Mouse (Mus musculus) lung, adult 18-20 months (tissue): Measurements from ENCODE around the gene Catsper3.

Experiments
- DNase-seq, 2 experiments: peaks; one replicate each; pipeline ENCODE4 v3.0.0; 2022; ENCODE audit warnings: mixed read lengths in 2 of 2

Gene Catsper3

DNA sequence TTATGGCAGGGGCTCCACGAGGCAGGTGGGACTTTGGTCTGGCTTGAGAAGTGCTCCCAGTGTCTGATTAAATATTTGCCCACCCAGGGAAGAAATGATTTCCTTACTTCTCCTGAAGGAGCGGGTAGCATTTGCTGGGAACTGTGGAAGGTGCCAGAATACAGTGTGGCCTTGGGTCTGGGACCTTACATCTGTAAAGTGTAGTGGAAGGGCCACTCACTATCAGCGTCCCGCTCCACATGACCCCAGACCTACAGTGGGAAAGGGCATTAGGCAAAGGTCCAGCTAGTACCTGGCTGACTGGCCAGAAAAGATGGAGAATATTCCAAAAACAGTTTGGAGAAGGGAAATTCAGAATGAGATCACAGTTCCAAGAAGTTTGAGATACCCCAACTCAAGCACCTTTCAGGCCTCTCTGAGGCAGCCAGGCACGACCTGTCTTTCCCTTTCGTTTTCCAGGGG is 43.3 kb downstream of the Catsper3 start:
- DNase-seq: no peak

DNA sequence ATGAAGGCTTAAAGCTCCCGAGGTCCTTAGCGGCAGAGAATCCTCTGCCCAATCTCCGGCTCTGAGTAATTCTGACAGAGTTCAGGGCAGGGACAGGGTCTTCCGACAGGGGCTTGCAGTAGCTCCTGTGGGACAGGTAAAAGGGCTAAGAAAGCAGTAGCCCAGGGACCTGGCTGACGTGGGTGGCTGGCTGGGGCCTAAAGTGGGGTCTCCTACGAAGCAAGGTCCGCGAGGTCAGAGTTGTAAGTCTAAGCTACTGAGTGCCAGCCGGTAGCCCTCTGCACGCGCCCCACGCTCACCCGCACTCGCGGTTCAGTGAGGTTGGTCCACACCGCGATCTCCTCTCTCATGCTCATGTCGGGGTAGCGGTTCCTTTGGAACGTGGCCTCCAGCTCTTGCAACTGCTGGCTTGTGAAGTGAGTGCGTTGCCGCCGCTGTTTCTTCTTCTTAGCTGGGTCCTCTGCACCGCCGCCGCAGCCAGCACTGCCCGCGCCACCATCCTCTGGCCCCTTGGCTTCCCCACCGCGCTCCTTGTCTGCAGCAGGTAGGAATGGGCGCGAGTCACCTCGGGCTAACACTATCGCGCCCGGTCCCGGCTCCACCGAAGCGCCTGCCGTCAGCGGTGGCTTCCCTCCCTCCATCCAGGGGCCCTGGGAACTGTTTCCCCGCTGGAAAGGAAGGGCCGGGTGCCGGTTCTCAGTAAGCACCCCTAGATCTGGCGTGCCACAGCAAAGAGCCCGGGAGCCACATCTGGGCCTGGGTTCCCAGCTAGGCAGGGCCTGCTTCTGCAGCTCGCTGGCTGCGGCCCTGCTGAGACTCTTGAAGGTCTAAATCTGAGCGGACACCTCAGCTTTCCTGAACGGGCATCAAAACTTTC is 44.0 kb downstream of the Catsper3 start:
- no peak for DNase-seq

DNA sequence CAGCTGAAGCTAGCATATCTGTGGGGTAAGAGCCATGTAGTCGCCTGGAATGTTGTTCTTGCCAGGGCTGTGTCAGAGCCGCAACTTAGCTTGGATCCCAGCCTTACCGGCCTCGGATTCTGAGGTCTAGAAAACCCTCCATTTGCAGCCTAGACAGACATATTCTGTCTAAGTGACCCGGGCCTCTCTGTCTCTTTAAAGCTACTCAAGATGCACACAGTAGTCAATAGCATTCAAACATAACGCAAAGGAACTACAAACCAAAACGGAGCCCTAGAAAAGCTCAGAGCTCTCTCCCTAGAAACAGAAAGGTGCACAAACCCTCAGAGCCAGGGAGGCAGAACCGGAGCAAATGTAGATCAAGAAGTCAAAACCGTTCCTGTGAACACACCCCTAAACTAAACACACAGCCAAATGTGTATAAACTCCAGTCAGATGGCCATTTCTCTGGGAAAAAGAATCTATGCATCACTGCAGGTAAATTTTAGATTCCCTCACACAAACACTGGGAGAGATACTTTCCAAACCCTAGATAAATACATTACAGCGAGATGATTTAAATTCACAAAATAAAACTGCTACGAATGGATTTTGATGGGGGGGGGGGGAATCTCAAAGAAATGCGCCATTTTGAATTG is 44.8 kb downstream of the Catsper3 start:
- DNase-seq: no peak

DNA sequence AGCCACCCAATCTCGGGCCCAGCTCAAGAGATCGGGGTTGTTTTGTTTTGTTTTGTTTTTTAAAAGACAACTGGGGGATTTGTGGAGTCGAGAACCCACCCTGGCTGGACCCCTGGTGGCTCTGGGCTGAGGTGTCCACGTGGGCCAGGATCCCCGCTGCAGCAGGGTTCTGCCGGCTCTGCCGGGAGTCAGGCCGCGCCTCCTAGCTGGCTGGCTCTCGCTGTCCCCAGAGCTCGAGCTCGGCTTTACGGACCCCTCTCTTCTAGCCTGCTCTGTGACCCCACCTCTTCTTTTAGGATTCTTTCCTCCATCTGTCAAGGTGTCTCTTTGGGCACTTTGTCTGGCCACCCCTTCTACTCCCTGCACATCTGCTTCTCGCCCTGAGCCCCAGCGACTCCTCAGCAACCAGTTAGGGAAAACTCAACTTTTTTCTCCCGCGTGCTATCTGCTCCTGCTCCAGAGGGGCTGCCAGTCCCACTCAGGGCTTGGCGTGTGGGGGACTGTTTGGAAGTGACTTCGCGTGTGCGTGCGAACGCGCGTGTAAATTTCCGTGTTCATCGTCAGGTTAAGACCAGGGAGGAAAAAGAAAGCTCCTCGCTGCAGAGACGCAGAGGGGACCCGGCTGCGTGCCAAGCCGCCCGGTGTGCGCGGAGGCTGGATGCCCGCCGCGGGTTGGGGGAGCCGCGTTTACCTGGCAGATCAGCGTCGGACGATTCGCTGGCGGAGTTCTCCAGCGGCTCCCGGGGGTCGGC is 45.9 kb downstream of the Catsper3 start:
- no peak for DNase-seq

DNA sequence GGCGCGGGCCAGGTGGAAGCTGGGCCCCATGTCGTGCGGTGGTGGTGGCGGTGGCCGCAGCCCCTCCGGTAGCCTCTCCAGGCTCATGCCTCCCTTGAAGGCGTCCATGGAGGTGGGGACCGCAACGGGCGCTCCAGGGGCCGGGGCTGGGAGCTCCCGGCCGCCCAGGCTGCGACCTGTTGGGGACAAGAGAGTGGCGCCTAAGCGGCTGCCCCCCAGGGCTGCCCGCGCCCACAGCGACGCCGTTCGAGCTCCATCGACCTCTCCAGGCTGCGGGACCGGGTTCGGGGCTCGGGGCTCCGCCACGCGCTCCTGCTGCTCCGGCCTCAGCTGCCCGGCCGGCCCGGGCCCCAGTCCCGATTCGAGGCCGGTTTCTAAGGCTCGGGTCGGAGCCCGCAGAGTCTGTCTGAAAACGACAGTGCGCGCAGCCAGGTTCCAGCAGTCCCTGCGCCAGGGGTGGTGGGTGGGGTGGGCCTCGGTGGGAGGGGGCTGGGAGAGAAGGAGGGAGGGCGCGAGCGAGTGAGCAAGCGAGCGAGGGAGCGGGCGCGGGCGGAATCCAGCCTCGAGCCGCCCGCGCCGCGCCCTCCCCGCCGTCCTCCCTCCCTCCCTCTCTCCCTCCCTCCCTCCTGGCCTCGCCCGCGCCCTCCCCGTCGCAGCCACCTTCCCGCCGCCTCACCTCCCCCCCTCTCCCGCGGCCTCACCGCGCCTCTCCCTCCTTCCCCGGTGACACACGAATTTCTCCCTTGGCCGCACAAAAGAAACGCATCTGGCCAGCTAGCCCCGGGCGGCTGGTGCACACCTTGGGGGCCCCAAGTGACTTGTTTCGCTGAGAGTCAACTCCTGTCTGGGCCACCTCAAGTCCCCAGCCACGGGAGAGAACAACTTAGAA is 46.7 kb downstream of the Catsper3 start:
- no peak for DNase-seq

DNA sequence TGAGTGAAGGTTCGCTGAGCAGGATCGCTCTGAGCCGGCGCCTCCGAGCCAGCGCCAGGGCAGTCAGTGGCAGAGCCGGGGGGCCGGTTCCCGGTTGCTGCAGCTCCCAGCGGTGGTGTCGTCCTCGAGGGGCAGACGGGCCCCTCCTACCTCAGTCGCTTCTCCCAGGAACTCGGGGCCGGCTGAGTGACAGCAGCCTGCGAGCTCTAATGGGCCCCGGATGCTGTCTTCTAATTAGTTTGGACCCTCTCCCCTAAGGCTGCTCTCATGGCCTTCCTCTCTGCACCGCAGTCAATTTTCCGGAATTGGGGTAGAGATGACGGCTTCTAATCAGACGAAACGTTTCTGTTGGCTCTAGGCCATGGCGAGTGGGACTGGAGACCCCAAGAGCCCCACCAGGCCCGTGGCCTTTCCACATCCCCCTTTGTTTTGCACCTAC is 47.4 kb downstream of the Catsper3 start:
- DNase-seq: no peak

DNA sequence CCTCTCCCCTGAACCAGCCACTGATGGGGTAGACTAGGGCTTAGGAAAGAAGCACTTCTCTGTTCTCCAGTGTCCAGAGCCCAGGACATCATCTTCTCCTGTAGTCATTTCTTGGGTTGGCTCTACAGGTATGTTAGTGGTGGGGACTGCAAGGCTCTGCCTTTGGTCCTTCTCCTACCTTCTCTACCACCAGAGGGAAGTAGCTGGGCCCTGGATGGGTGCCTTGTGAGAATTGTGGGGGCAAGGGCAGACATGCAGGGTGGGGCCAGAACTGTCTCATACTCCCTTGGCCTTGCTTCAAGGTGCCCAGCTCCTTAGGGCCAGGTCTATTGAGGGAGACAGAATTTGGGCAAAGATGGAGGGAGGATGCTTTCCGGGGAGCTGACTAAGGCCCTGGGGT is 48.2 kb downstream of the Catsper3 start:
- no peak for DNase-seq

DNA sequence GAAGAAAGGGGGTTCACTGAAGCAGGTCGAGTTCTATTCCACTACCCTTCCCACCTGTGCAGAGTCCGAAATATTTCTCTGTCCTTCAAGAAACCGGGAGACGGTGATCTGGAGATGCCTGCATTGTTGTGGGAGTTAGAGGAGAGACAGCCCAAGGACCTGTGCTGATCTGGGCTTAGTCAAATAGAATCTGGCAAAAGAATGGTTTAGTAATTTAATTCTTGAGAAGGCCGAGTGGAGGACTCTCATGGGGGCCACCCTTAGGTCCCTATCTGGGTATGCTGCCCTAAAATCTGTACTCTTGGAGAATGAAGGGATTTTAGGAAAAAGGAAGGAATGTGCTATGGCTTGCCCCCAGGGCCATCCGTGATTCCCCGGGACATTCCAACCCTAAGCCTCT is 49.6 kb downstream of the Catsper3 start:
- DNase-seq: no peak

DNA sequence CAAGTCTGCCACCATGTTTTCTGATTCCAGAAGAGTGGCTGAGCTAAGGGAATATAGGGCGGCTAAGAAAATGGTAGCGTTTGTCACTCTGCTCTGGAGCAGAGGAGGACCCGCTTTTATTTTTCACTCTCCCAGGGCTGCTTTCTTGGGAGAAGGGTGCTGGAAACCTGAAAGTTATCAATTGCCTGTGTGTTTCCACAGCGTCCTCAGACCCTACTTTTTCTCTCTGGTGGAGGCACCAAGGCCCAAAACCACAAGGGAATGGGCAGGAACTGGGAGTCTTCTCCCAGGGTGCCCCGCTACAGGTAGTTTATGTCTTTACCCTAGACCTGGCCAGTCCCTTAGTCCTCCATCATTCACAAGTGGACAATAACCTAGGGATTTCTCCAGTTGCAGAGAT is 50.3 kb downstream of the Catsper3 start:
- DNase-seq: no peak

DNA sequence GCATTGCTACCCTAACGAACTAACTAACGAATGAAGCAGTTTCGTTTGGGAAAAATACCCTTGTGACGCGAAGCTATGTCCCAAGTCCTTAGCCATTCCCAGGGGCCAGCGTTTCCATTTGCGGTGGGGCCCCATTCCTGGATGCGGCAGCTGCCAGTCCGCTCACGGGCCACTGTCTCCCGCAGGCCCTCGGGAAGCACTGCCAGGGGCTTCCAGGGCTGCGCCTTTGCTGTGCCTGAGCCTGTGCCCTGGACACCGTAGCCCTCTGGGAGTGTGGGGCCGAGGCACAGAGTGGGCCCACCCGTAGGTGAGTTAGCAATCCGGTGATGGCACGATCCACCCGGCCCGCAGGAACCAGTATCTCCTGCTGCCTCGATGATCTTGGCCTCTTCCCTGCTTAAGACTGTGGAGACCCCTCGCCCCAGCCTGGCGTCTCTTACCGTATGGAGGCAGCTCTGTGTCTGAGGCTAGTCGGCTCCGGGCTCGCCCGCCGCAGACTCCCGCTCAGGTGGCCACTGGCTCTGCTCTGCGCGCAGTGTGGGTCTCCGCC is 51.3 kb downstream of the Catsper3 start:
- DNase-seq: no peak

DNA sequence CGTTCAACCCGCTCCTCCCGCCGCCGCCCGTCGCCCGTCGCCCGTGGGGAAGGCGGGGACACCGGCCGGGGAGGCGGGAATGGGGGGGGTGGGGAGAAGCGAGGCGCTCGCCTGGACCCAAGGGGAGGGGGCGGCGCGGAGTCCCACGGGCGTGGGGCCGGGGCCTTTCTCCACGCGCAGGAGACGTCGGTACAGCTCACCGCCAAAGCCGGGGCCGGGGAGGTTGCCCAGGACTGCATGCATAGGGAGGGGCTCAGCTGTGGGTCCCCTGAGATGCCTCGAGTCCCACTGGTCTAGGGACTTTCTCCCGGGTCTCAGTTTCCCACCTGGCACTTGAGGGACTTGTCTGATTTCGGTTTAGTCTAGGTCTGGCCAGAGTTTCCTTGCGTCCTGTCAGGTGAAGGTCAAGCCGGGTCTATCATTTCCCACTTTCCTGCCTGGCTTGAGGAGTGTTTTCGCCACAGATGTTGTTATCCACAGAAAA is 51.8 kb downstream of the Catsper3 start, which contains the start of gene Pitx1:
TSS of gene Pitx1 (minus strand) at position 51 of the 484 bp plus-strand sequence.
- DNase-seq: no peak

DNA sequence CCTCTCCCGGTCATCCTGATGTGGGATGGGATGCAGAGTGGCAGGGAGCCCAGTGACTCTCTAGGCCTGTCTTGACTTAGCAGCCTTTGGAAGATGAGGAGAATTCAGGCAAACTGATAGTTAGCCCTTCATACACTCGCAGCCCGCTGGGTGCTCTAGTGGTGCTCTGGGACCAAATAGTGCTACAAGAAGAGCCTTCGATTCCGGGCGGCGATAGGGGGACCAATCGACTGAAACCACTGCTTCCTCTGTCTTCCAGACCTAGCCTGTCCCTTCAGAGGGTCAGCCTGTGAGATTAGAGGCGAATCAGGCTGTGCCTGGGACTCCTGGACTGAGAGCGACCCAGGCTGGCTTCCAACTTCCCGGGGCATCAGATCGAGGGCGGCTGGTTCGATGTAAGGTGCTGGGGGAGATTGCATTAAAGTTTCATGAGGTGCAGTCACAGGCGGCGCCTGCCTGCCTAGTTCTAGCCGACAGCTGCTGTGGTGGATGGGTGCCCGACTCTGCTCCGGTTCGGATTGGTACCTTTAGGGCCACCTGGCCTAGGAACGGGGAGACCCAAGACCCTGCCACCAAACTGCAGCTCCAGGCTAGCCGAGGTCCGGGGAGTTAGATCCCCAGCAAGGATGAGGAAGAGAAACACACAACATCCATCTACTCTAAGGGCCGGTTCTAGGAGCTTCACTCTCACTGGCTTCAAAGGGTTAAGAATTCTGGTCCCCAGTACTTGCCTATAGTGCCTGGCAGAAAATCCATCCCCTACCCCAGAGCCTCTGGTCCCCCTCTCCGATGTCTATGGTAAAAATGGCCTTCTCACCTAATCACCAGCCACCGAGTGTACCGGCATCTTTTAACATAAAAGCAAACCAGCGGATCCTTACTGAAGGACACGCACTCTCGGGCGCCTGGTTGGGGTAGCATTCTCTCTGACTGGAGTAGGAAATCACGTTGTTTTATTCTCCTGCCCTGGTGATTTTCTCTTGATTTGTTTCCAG is 52.7 kb downstream of the Catsper3 start:
- DNase-seq: no peak

DNA sequence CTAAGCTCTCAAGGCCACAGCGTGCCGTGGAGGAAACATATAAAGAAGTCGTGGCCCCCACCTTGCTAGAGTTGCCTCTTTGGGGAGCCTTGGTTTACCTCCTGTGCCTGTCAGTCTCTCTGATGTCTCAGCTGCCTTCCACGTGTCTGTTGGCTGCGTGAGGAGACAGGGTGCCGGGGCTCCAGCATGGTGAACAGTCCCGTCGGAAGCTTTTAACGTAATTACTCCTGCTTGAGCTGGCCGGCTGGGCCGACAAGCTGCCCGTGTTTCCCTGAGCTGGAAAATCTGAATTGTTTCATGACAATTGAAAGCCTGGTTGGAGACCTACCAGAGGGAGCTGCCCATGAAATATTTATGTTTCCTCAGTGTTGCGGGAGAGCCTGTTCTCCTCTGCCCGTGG is 55.9 kb downstream of the Catsper3 start:
- DNase-seq: no peak

DNA sequence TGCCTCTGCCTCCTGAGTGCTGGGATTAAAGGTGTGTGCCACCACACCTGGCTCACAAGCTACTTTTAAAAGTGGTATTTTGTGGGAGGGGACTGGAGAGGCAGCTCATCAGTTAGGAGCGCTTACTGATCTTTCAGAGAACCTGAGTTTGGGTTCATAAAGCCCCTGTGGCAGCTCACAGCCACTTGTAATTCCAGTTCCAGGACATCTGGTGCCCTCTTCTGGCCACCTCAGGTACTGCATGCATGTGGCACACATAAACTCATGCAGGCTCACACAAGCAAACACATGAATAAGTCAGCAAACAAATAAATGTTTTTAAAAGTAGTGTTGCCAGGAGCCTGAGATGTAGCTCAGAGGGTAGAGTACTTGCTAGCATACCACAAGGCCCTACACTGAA is 59.3 kb downstream of the Catsper3 start:
- no peak for DNase-seq

DNA sequence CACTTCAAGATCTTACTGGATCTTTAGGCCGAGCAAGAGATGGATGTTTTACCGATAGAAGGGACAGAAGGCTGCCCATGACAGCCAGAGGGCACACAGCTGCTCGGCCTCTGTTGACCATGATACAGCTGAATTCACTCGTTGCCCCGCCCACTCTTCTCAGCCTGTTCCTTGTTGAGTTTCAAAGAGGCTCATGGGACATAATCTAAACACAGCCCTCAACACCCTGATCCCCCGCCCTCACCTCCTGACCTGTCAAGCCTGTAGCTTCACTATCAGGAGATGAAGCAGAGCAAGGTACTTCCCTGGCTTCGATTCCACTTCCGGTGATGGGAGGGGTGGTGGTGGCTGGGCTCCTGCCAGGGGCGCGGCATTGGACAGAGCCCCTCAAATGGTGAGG is 63.4 kb downstream of the Catsper3 start:
- DNase-seq: peak; percentile 43 to 57

DNA sequence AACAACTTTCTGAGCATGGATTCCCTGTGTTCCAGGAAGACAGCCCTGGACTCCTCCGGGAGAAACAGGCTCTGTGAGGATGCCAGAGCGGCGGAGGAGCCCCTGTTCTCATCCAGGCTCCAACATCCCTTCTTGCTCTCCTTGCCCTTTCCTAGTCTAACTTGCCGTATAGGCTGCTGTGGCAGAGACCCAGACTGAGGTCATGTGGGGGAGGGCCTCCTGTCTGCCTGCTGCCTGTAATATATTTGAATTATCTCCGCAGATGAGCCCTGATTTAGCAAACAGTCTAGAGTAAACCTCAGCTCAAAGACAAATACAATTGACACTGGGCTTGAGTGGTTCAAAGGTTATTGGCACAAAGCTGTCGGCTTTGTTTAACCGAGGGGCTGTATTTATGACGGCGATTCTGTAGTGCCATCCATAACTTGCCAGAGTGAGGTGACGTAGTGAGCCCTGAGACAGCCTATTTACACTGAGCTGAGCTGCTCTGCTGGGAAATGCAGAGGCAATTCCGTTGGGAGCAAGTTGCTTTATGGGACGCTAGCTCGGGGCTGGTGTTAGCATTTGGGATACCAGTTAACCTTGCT is 64.3 kb downstream of the Catsper3 start:
- DNase-seq: no peak

DNA sequence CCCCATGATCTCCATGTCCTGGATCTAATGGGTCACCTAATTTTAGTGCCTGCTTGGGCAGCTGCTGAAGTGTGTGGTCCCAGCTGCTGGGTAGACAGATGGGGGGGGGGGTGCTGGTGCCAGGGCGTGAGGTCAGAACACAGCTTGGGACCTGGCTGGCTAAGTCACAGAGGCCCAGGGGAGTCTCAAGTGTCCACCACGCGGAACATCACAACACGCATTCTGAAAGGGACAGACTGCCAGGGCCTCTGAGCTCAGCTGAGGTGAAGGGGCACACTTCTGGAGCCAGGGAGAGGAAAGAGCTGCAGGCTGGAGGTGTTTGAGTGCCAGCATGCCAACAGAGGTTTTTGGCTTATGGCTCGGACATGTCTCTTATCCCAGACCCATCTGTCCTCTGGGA is 66.4 kb downstream of the Catsper3 start:
- no peak for DNase-seq

DNA sequence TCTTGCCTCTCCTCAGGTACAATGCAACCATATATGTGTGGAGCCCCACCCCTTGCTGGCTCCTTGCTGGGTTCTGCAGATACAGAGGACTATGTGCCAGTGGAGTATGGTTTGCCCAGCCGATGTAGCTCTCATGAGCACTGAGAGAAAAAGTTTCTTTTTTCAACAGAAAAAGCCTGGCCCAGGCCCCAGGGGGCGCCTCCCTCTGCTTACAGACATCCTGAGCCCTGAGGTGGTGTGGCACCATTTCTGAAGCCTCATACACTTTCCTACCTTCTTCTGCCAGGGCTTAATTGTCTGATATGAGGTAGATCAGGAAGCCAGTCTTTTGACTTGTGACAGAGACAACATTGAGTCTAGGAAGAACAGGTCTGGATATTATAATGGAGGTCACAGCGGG is 67.8 kb downstream of the Catsper3 start:
- no peak for DNase-seq

DNA sequence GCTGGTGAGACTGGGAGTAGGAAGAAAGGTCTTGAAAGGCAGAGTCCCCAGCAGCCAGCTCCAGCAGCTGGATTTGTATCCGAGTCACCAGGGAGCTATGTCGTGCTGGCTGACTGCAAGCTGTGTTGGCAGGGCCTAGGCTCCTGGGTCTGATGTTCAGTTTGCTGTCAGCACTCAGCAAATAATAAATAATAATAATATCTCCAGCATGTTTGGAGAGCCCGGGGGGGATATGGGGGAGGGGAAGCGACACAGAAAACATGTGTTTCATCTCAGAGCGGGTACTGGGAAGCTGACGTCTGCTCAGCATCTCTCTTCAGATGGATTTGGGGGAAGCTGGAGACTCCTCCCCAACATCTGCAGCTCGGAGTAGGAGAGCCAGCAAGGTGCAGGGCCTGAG is 71.4 kb downstream of the Catsper3 start:
- no peak for DNase-seq

DNA sequence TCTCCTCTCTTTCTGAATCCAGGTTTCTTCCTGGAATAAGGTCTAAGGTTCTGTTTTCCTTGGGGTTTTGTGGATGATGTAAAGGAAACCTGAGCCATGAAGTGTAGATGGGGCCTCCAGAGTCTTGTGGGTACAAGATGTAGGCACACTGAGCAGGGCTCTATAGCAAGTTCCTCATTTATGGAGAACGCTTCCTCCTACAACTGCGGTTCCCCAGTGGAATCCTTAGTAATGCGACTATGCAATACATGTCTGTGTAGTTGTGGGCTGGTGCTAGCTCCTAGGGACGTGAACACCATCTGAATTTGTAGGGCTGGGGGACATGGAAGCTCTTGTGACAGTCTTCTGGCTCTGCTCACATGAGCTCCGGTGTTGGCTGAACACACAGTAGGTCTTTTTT is 74.1 kb downstream of the Catsper3 start:
- no peak for DNase-seq
